Mouse (Mus musculus): ENCODE measurements around the gene Gm49325. TPM values are rescaled to one million over a fixed set of nuclear protein-coding genes. Genes with fewer than 3 reads are reported as not detected.

Gene Gm49325
- polyA plus RNA-seq, 1 experiment from 2014 or later = 4.9 TPM

DNA sequence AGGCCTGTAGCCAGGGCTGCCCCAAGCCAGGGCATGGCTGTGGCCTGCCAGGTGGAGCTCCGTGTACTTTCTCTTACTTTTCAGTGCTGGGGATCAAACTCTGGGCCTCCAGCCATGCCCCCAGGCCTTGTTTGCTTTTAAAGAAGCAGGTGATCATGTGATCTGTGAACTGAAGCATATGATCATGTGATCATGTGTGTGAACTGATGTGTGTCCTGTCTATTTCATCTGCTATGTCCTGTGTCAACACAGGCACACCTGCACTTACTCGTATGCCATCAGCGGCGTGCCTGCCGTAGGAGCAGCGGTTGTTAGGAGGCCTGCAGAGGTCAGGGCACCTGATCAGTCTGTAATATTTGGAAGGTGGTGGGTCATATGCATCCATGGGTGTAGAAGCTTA lies 28.0 kb downstream of the Gm49325 start:
- no peak for TF ChIP-seq EP300 (IDR thresholded peaks at IDR 0.05)
- no peak overlapping the region for H3K4me3 ChIP-seq (ENCODE audit: low read depth, low read length)
- H3K4me1 ChIP-seq (ENCODE audit: insufficient read depth, low read depth, low read length) = peaks cover 7% of the 10 kb centered on the region; the same call in 1 of the 2 replicates
- DNase-seq (ENCODE audit: low spot score) (no peak), ATAC-seq (no peak)
- H3K9me3 ChIP-seq (ENCODE audit: low read length) = no peaks in the 10 kb centered on the region
- H3K9ac ChIP-seq (replicated peaks; ENCODE audit: low read depth) = no peak overlapping the region
- no peaks in the 10 kb centered on the region for H3K27me3 ChIP-seq (replicated peaks; ENCODE audit: insufficient read depth, low read length)
- peaks cover 21% of the 10 kb centered on the region; the same call in 1 of the 2 replicates for H3K36me3 ChIP-seq (ENCODE audit: insufficient read depth, low read length)
- H3K27ac ChIP-seq (ENCODE audit: low read length) = no peak overlapping the region
- WGBS = 59% methylated on average over 6 of the region's 6 CpGs
- no peak overlapping the region for H3K4me2 ChIP-seq (replicated peaks; ENCODE audit: low read depth, low read length)

DNA sequence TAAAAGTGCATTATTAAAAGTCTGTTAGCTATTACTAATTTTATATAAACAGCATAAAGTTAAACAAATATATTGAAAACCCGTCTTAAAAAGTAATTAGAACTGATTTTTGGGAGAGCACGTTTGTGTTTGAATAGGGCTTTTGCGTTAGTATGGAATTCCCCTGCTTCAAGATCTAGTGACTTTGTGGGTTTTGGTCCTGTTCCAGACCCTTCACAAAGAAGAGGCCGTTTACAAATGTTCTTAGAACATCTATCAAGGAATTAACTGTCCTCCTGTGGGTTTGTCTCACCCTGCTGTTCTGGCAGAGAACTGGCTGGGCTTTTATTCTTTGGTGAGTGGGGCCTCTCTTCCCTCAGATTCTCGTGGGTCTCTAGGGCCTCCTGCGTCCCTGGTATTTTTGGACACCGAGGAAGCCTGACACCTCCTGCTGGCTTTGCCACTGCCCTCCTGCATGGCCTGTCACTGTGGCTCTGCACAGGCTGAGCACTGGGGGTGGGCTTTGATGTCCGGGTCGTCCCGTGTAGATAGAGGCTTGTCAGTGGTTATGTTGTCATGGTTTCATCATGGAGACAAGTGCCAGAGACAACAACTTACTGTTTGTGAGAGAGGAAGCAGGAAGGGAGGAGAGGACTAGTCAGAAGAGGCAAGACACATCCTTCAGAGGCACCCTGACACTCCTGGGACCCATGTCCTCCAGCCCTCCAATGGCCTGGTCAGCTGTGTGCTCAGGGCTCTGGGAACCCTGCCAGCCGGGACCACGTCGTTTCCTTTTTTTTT lies 28.6 kb downstream of the Gm49325 start:
- H3K36me3 ChIP-seq (ENCODE audit: insufficient read depth, low read length) = peaks cover 21% of the 10 kb centered on the region; the same call in 1 of the 2 replicates
- DNase-seq (ENCODE audit: low spot score) (peak; percentile 76), ATAC-seq (peak; percentile 94)
- no peak overlapping the region for H3K9ac ChIP-seq (replicated peaks; ENCODE audit: low read depth)
- no peak overlapping the region for H3K4me3 ChIP-seq (ENCODE audit: low read depth, low read length)
- no peaks in the 10 kb centered on the region for H3K9me3 ChIP-seq (ENCODE audit: low read length)
- 20% methylated on average over 13 of the region's 13 CpGs for WGBS
- peaks cover 7% of the 10 kb centered on the region; the same call in 1 of the 2 replicates for H3K4me1 ChIP-seq (ENCODE audit: insufficient read depth, low read depth, low read length)
- no peaks in the 10 kb centered on the region for H3K27me3 ChIP-seq (replicated peaks; ENCODE audit: insufficient read depth, low read length)
- H3K4me2 ChIP-seq (replicated peaks; ENCODE audit: low read depth, low read length) = no peak overlapping the region
- peak; percentile 10; the same call in 1 of the 2 replicates for TF ChIP-seq CTCF (IDR thresholded peaks at IDR 0.05)
- TF ChIP-seq EP300 (IDR thresholded peaks at IDR 0.05) = no peak
- peak overlapping the region; percentile 52; the same call in 1 of the 2 replicates for H3K27ac ChIP-seq (ENCODE audit: low read length)

DNA sequence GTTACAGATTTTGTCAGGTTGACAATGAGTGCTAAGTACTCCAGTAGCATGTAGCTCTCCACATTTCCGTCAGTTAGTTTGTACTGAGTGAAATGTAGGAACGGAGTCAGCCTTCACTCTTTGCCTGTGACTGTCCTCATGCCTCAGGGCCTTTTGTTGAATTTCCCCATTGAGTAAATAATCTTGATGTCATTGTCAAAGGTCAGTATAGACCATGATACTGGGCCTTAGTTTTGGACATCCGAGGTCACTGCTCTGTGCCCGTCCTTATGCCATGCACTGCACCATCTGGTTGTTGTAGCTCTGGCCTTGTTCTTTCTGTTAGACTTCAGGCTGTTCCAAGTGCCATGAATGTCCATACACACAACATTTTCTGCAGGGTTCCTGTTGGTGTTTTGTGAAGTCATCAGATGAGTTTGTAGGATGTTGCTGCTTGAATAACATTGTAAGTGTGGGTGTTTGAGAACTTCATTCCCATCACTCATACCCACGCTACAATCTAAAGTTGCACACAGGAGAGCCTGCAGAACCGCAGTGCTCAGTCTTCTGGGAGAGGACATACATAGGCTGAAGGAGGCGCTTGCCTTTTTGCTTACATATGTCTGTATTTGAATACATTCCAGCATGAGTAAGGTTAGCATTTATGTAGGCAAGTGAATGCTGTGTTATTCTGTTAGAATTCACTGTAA lies 30.4 kb downstream of the Gm49325 start:
- Histone ChIP-seq H3K4me2 (replicated peaks; ENCODE audit: low read depth, low read length) (no peak overlapping the region), H3K9me3 (ENCODE audit: low read length) (no peaks in the 10 kb centered on the region), H3K4me3 (ENCODE audit: low read depth, low read length) (no peak overlapping the region), H3K27me3 (replicated peaks; ENCODE audit: insufficient read depth, low read length) (no peaks in the 10 kb centered on the region), H3K27ac (ENCODE audit: low read length) (no peak overlapping the region), H3K4me1 (ENCODE audit: insufficient read depth, low read depth, low read length) (peaks cover 7% of the 10 kb centered on the region; the same call in 1 of the 2 replicates), H3K9ac (replicated peaks; ENCODE audit: low read depth) (no peak overlapping the region), H3K36me3 (ENCODE audit: insufficient read depth, low read length) (peaks cover 21% of the 10 kb centered on the region; the same call in 1 of the 2 replicates)
- WGBS = 85% methylated on average over 7 of the region's 7 CpGs
- ATAC-seq (no peak), DNase-seq (ENCODE audit: low spot score) (no peak)
- TF ChIP-seq CTCF (IDR thresholded peaks at IDR 0.05) (no peak), EP300 (IDR thresholded peaks at IDR 0.05) (no peak)

DNA sequence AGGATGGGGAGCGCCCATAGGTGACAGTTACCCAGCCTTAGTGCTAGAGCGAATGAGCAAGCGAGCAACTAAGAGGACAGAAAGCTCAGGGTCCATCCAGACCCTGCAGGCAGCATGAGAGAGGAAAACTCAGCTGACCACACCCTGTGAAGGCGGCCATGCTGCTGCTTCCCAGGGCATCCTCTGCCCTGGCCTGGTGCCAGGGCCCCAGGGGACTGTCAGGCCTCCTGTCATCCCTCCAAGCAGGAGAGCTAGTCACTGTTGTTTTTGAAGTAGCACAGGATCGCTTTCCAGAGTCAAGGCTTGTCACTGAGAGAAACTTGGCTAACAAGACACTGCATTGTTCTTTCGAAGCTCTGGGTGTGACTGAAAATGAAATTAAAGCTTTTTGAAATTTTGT lies 33.0 kb downstream of the Gm49325 start:
- no peak overlapping the region for H3K9ac ChIP-seq (replicated peaks; ENCODE audit: low read depth)
- no peaks in the 10 kb centered on the region for H3K27me3 ChIP-seq (replicated peaks; ENCODE audit: insufficient read depth, low read length)
- peaks cover 7% of the 10 kb centered on the region; the same call in 1 of the 2 replicates for H3K4me1 ChIP-seq (ENCODE audit: insufficient read depth, low read depth, low read length)
- WGBS = 62% methylated on average over 6 of the region's 6 CpGs
- H3K4me2 ChIP-seq (replicated peaks; ENCODE audit: low read depth, low read length) = no peak overlapping the region
- TF ChIP-seq CTCF (IDR thresholded peaks at IDR 0.05) (no peak), EP300 (IDR thresholded peaks at IDR 0.05) (no peak)
- H3K9me3 ChIP-seq (ENCODE audit: low read length) = no peaks in the 10 kb centered on the region
- H3K4me3 ChIP-seq (ENCODE audit: low read depth, low read length) = no peak overlapping the region
- ATAC-seq = no peak
- H3K36me3 ChIP-seq (ENCODE audit: insufficient read depth, low read length) = peaks cover 32% of the 10 kb centered on the region
- DNase-seq (ENCODE audit: low spot score) = no peak
- H3K27ac ChIP-seq (ENCODE audit: low read length) = no peak overlapping the region

DNA sequence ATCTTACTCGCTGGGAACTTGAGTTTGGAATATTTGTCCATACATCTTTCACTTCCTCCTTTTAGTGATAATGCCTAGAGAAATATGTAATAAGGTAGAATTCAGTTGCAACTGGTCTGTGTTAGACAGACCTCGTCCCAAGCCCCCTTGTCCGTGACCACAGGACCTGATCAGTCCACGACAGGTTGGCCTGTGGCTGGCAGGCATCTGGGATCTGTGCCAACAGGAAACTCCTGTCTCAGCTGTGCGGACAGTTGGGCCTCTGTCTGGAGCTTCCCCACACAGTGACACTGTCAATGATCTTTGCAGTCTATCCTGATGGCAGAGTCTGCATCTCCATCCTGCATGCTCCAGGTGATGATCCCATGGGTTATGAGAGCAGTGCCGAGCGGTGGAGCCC lies 37.2 kb downstream of the Gm49325 start:
- Histone ChIP-seq H3K4me2 (replicated peaks; ENCODE audit: low read depth, low read length) (no peak overlapping the region), H3K4me1 (ENCODE audit: insufficient read depth, low read depth, low read length) (peaks cover 3% of the 10 kb centered on the region; the same call in 1 of the 2 replicates), H3K27ac (ENCODE audit: low read length) (no peak overlapping the region), H3K9ac (replicated peaks; ENCODE audit: low read depth) (no peak overlapping the region), H3K4me3 (ENCODE audit: low read depth, low read length) (no peak overlapping the region), H3K27me3 (replicated peaks; ENCODE audit: insufficient read depth, low read length) (no peaks in the 10 kb centered on the region), H3K36me3 (ENCODE audit: insufficient read depth, low read length) (peaks cover 47% of the 10 kb centered on the region), H3K9me3 (ENCODE audit: low read length) (no peaks in the 10 kb centered on the region)
- ATAC-seq (no peak), DNase-seq (ENCODE audit: low spot score) (no peak)
- 58% methylated on average over 7 of the region's 7 CpGs for WGBS
- no peak for TF ChIP-seq CTCF (IDR thresholded peaks at IDR 0.05)
- no peak for TF ChIP-seq EP300 (IDR thresholded peaks at IDR 0.05)

DNA sequence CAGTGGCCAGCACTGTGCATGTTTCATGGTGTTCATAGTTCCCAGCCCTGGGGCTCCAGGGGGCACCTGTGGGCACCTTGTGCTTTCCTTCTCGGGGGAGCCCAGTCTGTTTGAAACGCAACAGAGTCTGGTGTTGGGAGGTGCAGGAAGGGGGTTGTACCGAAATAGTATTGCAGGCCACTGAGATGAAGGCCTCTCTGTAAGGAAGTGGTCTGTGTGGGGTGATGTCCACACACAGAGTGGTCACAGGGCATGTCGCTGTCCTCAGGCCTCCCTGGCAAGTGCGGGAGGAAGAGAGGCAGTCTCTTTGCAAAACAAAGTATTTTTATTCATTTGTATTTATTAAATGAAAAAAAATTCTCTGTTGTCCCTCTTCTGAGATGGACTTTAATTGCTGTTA lies 39.6 kb downstream of the Gm49325 start:
- ATAC-seq = no peak
- Histone ChIP-seq H3K9ac (replicated peaks; ENCODE audit: low read depth) (no peak overlapping the region), H3K4me3 (ENCODE audit: low read depth, low read length) (no peak overlapping the region), H3K4me1 (ENCODE audit: insufficient read depth, low read depth, low read length) (no peaks in the 10 kb centered on the region), H3K27ac (ENCODE audit: low read length) (no peak overlapping the region), H3K9me3 (ENCODE audit: low read length) (no peaks in the 10 kb centered on the region), H3K36me3 (ENCODE audit: insufficient read depth, low read length) (peaks cover 47% of the 10 kb centered on the region), H3K27me3 (replicated peaks; ENCODE audit: insufficient read depth, low read length) (no peaks in the 10 kb centered on the region), H3K4me2 (replicated peaks; ENCODE audit: low read depth, low read length) (no peak overlapping the region)
- 89% methylated on average over 5 of the region's 5 CpGs for WGBS
- DNase-seq (ENCODE audit: low spot score) = no peak
- TF ChIP-seq CTCF (IDR thresholded peaks at IDR 0.05) = no peak
- TF ChIP-seq EP300 (IDR thresholded peaks at IDR 0.05) = no peak

Measured in lung, postnatal 0 days (tissue).